Comparison of ENCODE assay signal across 7 mouse cellular contexts in the genomic region with DNA sequence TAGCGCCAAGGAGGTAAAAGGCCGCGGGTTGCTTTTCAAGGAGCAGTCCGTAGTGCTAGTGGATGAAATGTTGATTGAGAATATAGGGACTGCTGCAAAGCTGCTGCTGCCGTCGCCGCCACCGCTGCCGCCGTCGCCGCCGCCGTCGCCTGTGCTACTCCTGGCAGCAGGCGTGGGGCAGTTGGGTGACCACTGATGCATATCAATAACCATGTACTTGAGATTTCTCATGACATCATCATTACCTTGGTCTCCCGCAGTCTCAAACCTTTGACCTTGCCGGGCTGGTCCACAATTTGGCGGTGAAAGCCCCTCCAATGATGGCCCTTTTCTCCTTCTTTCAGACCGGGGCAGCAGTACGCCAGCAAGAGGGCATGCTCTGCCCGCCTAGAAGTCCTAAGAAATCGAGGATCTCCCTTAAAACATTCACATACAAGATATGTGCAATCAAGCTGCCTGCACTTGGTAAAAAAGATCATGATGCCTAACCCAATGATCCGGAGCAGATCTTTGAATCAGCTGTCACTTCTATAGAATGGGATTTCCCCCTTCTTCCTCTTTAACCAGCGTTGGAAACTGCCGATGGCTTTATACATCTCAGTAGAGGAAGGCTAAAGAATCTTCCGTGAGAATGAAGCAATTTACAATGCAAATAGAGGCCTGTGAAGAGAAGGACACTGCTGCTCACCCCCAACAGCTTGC.
DNase-seq lines count a peak whose midpoint lies in the region; ATAC-seq and TF ChIP-seq lines count a peak whose summit lies in the region.

No protein-coding gene starts in this region.

- no peaks in the 10 kb centered on the region for H3K27me3 ChIP-seq in hindbrain, embryonic 15.5 days
- no peaks in the 10 kb centered on the region for H3K27me3 ChIP-seq in myocyte (ENCODE audit: control insufficient read depth, insufficient read depth, insufficient read length)

- H3K9me3 ChIP-seq in hindbrain, embryonic 15.5 days, result no peaks in the 10 kb centered on the region

- no peaks in the 10 kb centered on the region for H3K79me2 ChIP-seq in myocyte (ENCODE audit: control insufficient read depth, insufficient read depth)

- peak overlapping the region; percentile 42 for H3K4me3 ChIP-seq in hindbrain, embryonic 15.5 days
- no peak overlapping the region for H3K4me3 ChIP-seq in myocyte

- no peak for TF ChIP-seq POLR2A in myocyte (IDR thresholded peaks at IDR 0.05; ENCODE audit: insufficient read length, low read depth)

- no peaks in the 10 kb centered on the region for H3K4me1 ChIP-seq in hindbrain, embryonic 15.5 days (replicated peaks)

- 0 out of 2 replicates have a peak, but pooled peaks have one; percentile 2 for ATAC-seq in common myeloid progenitor, adult 5-6 weeks (replicated peaks; ENCODE audit: low read depth, poor library complexity, severe bottlenecking)
- 0 out of 2 replicates have a peak, but pooled peaks have one; percentile 4 for ATAC-seq in hindbrain, embryonic 15.5 days (ENCODE audit: low FRiP score, low read depth)

- H3ac ChIP-seq in myocyte (ENCODE audit: control insufficient read depth, insufficient read length), result no peak overlapping the region

- peak overlapping the region; percentile 69 for H3K4me2 ChIP-seq in hindbrain, embryonic 15.5 days
- H3K4me2 ChIP-seq in myocyte (ENCODE audit: low read depth), result peak overlapping the region; percentile 44

- H3K9ac ChIP-seq in hindbrain, embryonic 15.5 days, result peak overlapping the region; percentile 87

- peak; percentile 51 to 53 for DNase-seq in right cerebral cortex, postnatal 10 days (ENCODE audit: low spot score in 2 of 2)
- no peak for DNase-seq in right cerebral cortex, adult 18-20 months
- DNase-seq in right cerebral cortex, postnatal 36 days (ENCODE audit: low spot score in 2 of 2), result no peak
- no peak for DNase-seq in adrenal gland, adult 2 months

- H3K36me3 ChIP-seq in hindbrain, embryonic 15.5 days, result no peaks in the 10 kb centered on the region
- no peaks in the 10 kb centered on the region for H3K36me3 ChIP-seq in myocyte (ENCODE audit: control insufficient read depth, insufficient read depth)

- H3K27ac ChIP-seq in hindbrain, embryonic 15.5 days (replicated peaks), result peak overlapping the region; percentile 93

- under 1% methylated on average over 27 of the region's 27 CpGs for WGBS in hindbrain, embryonic 15.5 days

TF ChIP-seq in myocyte, 11 proteins besides CTCF, POLR2A, EP300 and RAD21:
- no peak for TF ChIP-seq USF1 (IDR thresholded peaks at IDR 0.05; ENCODE audit: low read depth)
- no peak for TF ChIP-seq MAX (IDR thresholded peaks at IDR 0.05; ENCODE audit: low read depth)
- TF ChIP-seq TCF3 (IDR thresholded peaks at IDR 0.05; ENCODE audit: insufficient read length, low read depth), result no peak
- no peak for TF ChIP-seq REST (IDR thresholded peaks at IDR 0.05; ENCODE audit: insufficient read depth, insufficient read length)
- TF ChIP-seq CEBPB (IDR thresholded peaks at IDR 0.05; ENCODE audit: insufficient read depth, poor library complexity, severe bottlenecking), result no peak
- TF ChIP-seq POLR2AphosphoS2 (IDR thresholded peaks at IDR 0.05; ENCODE audit: insufficient read length, low read depth), result no peak
- no peak for TF ChIP-seq MYOG (IDR thresholded peaks at IDR 0.05; ENCODE audit: control insufficient read depth in 1 of 3, insufficient read depth in 1 of 3, insufficient read length in 2 of 3, low read depth in 2 of 3)
- TF ChIP-seq E2F4 (IDR thresholded peaks at IDR 0.05; ENCODE audit: insufficient read depth), result no peak

Comparison
In these comparisons a context has a peak if more than half of its experiments do, and no peak if none do; other contexts are left out.
1. DNase-seq: peak in right cerebral cortex, postnatal 10 days (2 of 2); none in right cerebral cortex, adult 18-20 months (single experiment), right cerebral cortex, postnatal 36 days (0 of 2) and adrenal gland, adult 2 months (single experiment).